In genomic region chr11:114851608-114852310, GRCm38 (mm10) we compare ENCODE assay signal across 8 mouse cellular contexts. TPM values are rescaled to one million over a fixed set of nuclear protein-coding genes. Genes with fewer than 3 reads are reported as not detected.
DNase-seq lines count a peak whose midpoint lies in the region; ATAC-seq and TF ChIP-seq lines count a peak whose summit lies in the region.

No protein-coding gene starts in this region.

- DNase-seq in thymus, postnatal 4 days = peak; percentile 28
- no peak for DNase-seq in thymus, adult 18-20 months
- DNase-seq in embryonic facial prominence, embryonic 14.5 days (ENCODE audit: low spot score) = peak; percentile 88
- DNase-seq in lung, embryonic 14.5 days = peak; percentile 81
- DNase-seq in spleen, adult 18-20 months = no peak

- H3K27ac ChIP-seq in embryonic facial prominence, embryonic 14.5 days (replicated peaks; ENCODE audit: low read depth, low read length) = peak overlapping the region; percentile 97
- H3K27ac ChIP-seq in heart, embryonic 11.5 days (ENCODE audit: low read depth, low read length) = peak overlapping the region; percentile 58
- peak overlapping the region; percentile 94 for H3K27ac ChIP-seq in kidney, embryonic 14.5 days (ENCODE audit: low read depth, low read length)
- H3K27ac ChIP-seq in lung, embryonic 14.5 days (ENCODE audit: low read depth) = peak overlapping the region; percentile 93
- H3K27ac ChIP-seq in neural tube, embryonic 15.5 days (replicated peaks) = peak overlapping the region; percentile 2; the same call in 1 of the 2 replicates

- peak overlapping the region; percentile 83 for H3K4me3 ChIP-seq in embryonic facial prominence, embryonic 14.5 days (ENCODE audit: low read depth, low read length)
- peak overlapping the region; percentile 76 for H3K4me3 ChIP-seq in heart, embryonic 11.5 days (ENCODE audit: low read depth, low read length)
- peak overlapping the region; percentile 79 for H3K4me3 ChIP-seq in kidney, embryonic 14.5 days (ENCODE audit: low read length)
- peak overlapping the region; percentile 72 for H3K4me3 ChIP-seq in lung, embryonic 14.5 days (ENCODE audit: low read depth, low read length)
- H3K4me3 ChIP-seq in neural tube, embryonic 15.5 days (replicated peaks) = peak overlapping the region; percentile 66

- peak overlapping the region; percentile 96 for H3K4me2 ChIP-seq in embryonic facial prominence, embryonic 14.5 days (ENCODE audit: low read depth, low read length)
- H3K4me2 ChIP-seq in heart, embryonic 11.5 days = peak overlapping the region; percentile 99
- peak overlapping the region; percentile 92 for H3K4me2 ChIP-seq in kidney, embryonic 14.5 days (replicated peaks; ENCODE audit: low read depth, low read length)
- H3K4me2 ChIP-seq in lung, embryonic 14.5 days = peak overlapping the region; percentile 99
- H3K4me2 ChIP-seq in neural tube, embryonic 15.5 days = peak overlapping the region; percentile 97

- H3K36me3 ChIP-seq in embryonic facial prominence, embryonic 14.5 days (ENCODE audit: control insufficient read depth, insufficient read depth, low read length) = no peaks in the 10 kb centered on the region
- H3K36me3 ChIP-seq in heart, embryonic 11.5 days (ENCODE audit: control insufficient read depth, insufficient read depth, low read length) = no peaks in the 10 kb centered on the region
- H3K36me3 ChIP-seq in kidney, embryonic 14.5 days (ENCODE audit: control insufficient read depth, insufficient read depth, low read length) = no peaks in the 10 kb centered on the region
- H3K36me3 ChIP-seq in lung, embryonic 14.5 days (ENCODE audit: insufficient read depth) = no peaks in the 10 kb centered on the region
- H3K36me3 ChIP-seq in neural tube, embryonic 15.5 days = no peaks in the 10 kb centered on the region

- H3K27me3 ChIP-seq in embryonic facial prominence, embryonic 14.5 days (replicated peaks; ENCODE audit: control insufficient read depth, insufficient read depth, low read length) = no peaks in the 10 kb centered on the region; the same call in 1 of the 2 replicates
- 0 out of 2 replicates have a peak, but pooled peaks cover 2% of the 10 kb centered on the region for H3K27me3 ChIP-seq in heart, embryonic 11.5 days (ENCODE audit: control insufficient read depth, insufficient read depth, low read length)
- H3K27me3 ChIP-seq in kidney, embryonic 14.5 days (ENCODE audit: control insufficient read depth, insufficient read depth, low read length) = no peaks in the 10 kb centered on the region
- H3K27me3 ChIP-seq in lung, embryonic 14.5 days (ENCODE audit: insufficient read depth, low read length) = no peaks in the 10 kb centered on the region
- H3K27me3 ChIP-seq in neural tube, embryonic 15.5 days (replicated peaks) = peaks cover 59% of the 10 kb centered on the region

- H3K9ac ChIP-seq in embryonic facial prominence, embryonic 14.5 days (ENCODE audit: low read depth, low read length) = peak overlapping the region; percentile 88
- peak overlapping the region; percentile 83 for H3K9ac ChIP-seq in heart, embryonic 11.5 days (ENCODE audit: low read depth, low read length)
- peak overlapping the region; percentile 95 for H3K9ac ChIP-seq in kidney, embryonic 14.5 days (ENCODE audit: low read depth, low read length)
- H3K9ac ChIP-seq in lung, embryonic 14.5 days = peak overlapping the region; percentile 81
- peak overlapping the region; percentile 45 for H3K9ac ChIP-seq in neural tube, embryonic 15.5 days (replicated peaks)

- TF ChIP-seq CTCF in lung, embryonic 14.5 days (IDR thresholded peaks at IDR 0.05; ENCODE audit: low read depth) = no peak

- peak; percentile 84 for ATAC-seq in embryonic facial prominence, embryonic 14.5 days (ENCODE audit: low read depth)
- ATAC-seq in heart, embryonic 11.5 days (replicated peaks; ENCODE audit: insufficient number of reproducible peaks, low FRiP score, low TSS enrichment) = peak; percentile 44; the same call in 1 of the 2 replicates
- ATAC-seq in kidney, embryonic 14.5 days (ENCODE audit: low FRiP score, low TSS enrichment) = peak; percentile 37
- peak; percentile 58 for ATAC-seq in lung, embryonic 14.5 days (ENCODE audit: insufficient read depth)
- ATAC-seq in neural tube, embryonic 15.5 days (ENCODE audit: low FRiP score) = peak; percentile 47

- no peaks in the 10 kb centered on the region for H3K9me3 ChIP-seq in embryonic facial prominence, embryonic 14.5 days (ENCODE audit: control insufficient read depth, low read length)
- no peaks in the 10 kb centered on the region for H3K9me3 ChIP-seq in heart, embryonic 11.5 days (replicated peaks; ENCODE audit: control insufficient read depth, low read length)
- H3K9me3 ChIP-seq in kidney, embryonic 14.5 days (ENCODE audit: control insufficient read depth, low read length) = no peaks in the 10 kb centered on the region
- no peaks in the 10 kb centered on the region for H3K9me3 ChIP-seq in lung, embryonic 14.5 days (ENCODE audit: low read depth, low read length)
- H3K9me3 ChIP-seq in neural tube, embryonic 15.5 days (replicated peaks) = no peaks in the 10 kb centered on the region

- under 1% methylated on average over 34 of the region's 65 CpGs for whole genome bisulfite sequencing in embryonic facial prominence, embryonic 14.5 days
- under 1% methylated on average over 65 of the region's 65 CpGs for whole genome bisulfite sequencing in heart, embryonic 11.5 days (ENCODE audit: insufficient replicate concordance)
- WGBS in kidney, embryonic 14.5 days = under 1% methylated on average over 63 of the region's 65 CpGs
- WGBS in lung, embryonic 14.5 days = under 1% methylated on average over 65 of the region's 65 CpGs
- under 1% methylated on average over 65 of the region's 65 CpGs for WGBS in neural tube, embryonic 15.5 days

- peaks cover 17% of the 10 kb centered on the region for H3K4me1 ChIP-seq in embryonic facial prominence, embryonic 14.5 days (ENCODE audit: control insufficient read depth, insufficient read depth, low read length)
- H3K4me1 ChIP-seq in heart, embryonic 11.5 days (ENCODE audit: control insufficient read depth, insufficient read depth, low read length) = peaks cover 14% of the 10 kb centered on the region
- peaks cover 42% of the 10 kb centered on the region for H3K4me1 ChIP-seq in kidney, embryonic 14.5 days (ENCODE audit: control insufficient read depth, insufficient read depth, low read length)
- H3K4me1 ChIP-seq in lung, embryonic 14.5 days (ENCODE audit: insufficient read depth) = no peaks in the 10 kb centered on the region; the same call in 1 of the 2 replicates
- H3K4me1 ChIP-seq in neural tube, embryonic 15.5 days = peaks cover 30% of the 10 kb centered on the region

RNA-seq across cellular contexts. Expression of gene Gprc5c, which starts 0.8 kb away (rescaled TPM):
- 39.6 and 40.3 TPM in 2 replicates for polyA plus RNA-seq in embryonic facial prominence, embryonic 14.5 days (2014; fragmentation: Nextera tagmentation; extraction: Ambion mirVana)
- 21.8 and 23.0 TPM in 2 replicates for polyA plus RNA-seq in heart, embryonic 11.5 days (2014; fragmentation: Nextera tagmentation; extraction: Ambion mirVana)
- polyA plus RNA-seq in kidney, embryonic 14.5 days (2014; fragmentation: Nextera tagmentation; extraction: Ambion mirVana) = 49.9 and 105 TPM in 2 replicates
- 34.7 and 39.2 TPM in 2 replicates for polyA plus RNA-seq in lung, embryonic 14.5 days (2014; fragmentation: Nextera tagmentation; extraction: Ambion mirVana)
- polyA plus RNA-seq in neural tube, embryonic 15.5 days (2015; fragmentation: Nextera tagmentation; extraction: Ambion mirVana) = 8.8 and 12.0 TPM in 2 replicates

RNA-seq across cellular contexts. Expression of gene Cd300a, which starts 38.1 kb away (rescaled TPM):
- 0.96 and 1.7 TPM in 2 replicates for polyA plus RNA-seq in embryonic facial prominence, embryonic 14.5 days (2014; fragmentation: Nextera tagmentation; extraction: Ambion mirVana)
- polyA plus RNA-seq in heart, embryonic 11.5 days (2014; fragmentation: Nextera tagmentation; extraction: Ambion mirVana) = 0.84 and 1.4 TPM in 2 replicates
- polyA plus RNA-seq in kidney, embryonic 14.5 days (2014; fragmentation: Nextera tagmentation; extraction: Ambion mirVana) = 0.91 and 1.2 TPM in 2 replicates
- 0.75 and 1.7 TPM in 2 replicates for polyA plus RNA-seq in lung, embryonic 14.5 days (2014; fragmentation: Nextera tagmentation; extraction: Ambion mirVana)
- polyA plus RNA-seq in neural tube, embryonic 15.5 days (2015; fragmentation: Nextera tagmentation; extraction: Ambion mirVana) = 0.59 and 1.3 TPM in 2 replicates

RNA-seq across cellular contexts. Expression of gene Gpr142, which starts 53.0 kb away (rescaled TPM):
- not detected in 2 replicates for polyA plus RNA-seq in embryonic facial prominence, embryonic 14.5 days (2014; fragmentation: Nextera tagmentation; extraction: Ambion mirVana)
- polyA plus RNA-seq in heart, embryonic 11.5 days (2014; fragmentation: Nextera tagmentation; extraction: Ambion mirVana) = 0.27 TPM in 1 of 2 replicates, not detected in the other
- 0.19 TPM in 1 of 2 replicates, not detected in the other for polyA plus RNA-seq in kidney, embryonic 14.5 days (2014; fragmentation: Nextera tagmentation; extraction: Ambion mirVana)
- 0.28 TPM in 1 of 2 replicates, not detected in the other for polyA plus RNA-seq in lung, embryonic 14.5 days (2014; fragmentation: Nextera tagmentation; extraction: Ambion mirVana)
- not detected in 2 replicates for polyA plus RNA-seq in neural tube, embryonic 15.5 days (2015; fragmentation: Nextera tagmentation; extraction: Ambion mirVana)

RNA-seq across cellular contexts. Expression of gene Btbd17, which starts 56.0 kb away (rescaled TPM):
- 3.2 and 4.5 TPM in 2 replicates for polyA plus RNA-seq in embryonic facial prominence, embryonic 14.5 days (2014; fragmentation: Nextera tagmentation; extraction: Ambion mirVana)
- polyA plus RNA-seq in heart, embryonic 11.5 days (2014; fragmentation: Nextera tagmentation; extraction: Ambion mirVana) = 0.09 TPM in 1 of 2 replicates, not detected in the other
- 0.77 and 1.6 TPM in 2 replicates for polyA plus RNA-seq in kidney, embryonic 14.5 days (2014; fragmentation: Nextera tagmentation; extraction: Ambion mirVana)
- polyA plus RNA-seq in lung, embryonic 14.5 days (2014; fragmentation: Nextera tagmentation; extraction: Ambion mirVana) = 0.65 and 1.3 TPM in 2 replicates
- 14.8 and 21.3 TPM in 2 replicates for polyA plus RNA-seq in neural tube, embryonic 15.5 days (2015; fragmentation: Nextera tagmentation; extraction: Ambion mirVana)

Comparison
In these comparisons a context has a peak if more than half of its experiments do, and no peak if none do; other contexts are left out.
1. DNase-seq: peak in thymus, postnatal 4 days (single experiment), embryonic facial prominence, embryonic 14.5 days (single experiment) and lung, embryonic 14.5 days (single experiment); none in thymus, adult 18-20 months (0 of 2) and spleen, adult 18-20 months (0 of 2).
2. H3K27ac ChIP-seq: peak in every context shown above with its lines; median percentile 97 in embryonic facial prominence, embryonic 14.5 days; 94 in kidney, embryonic 14.5 days; 93 in lung, embryonic 14.5 days; 58 in heart, embryonic 11.5 days; 2 in neural tube, embryonic 15.5 days.
3. H3K9ac ChIP-seq: peak in every context shown above with its lines; median percentile 95 in kidney, embryonic 14.5 days; 88 in embryonic facial prominence, embryonic 14.5 days; 83 in heart, embryonic 11.5 days; 81 in lung, embryonic 14.5 days; 45 in neural tube, embryonic 15.5 days.
4. Peak in every context shown above with its lines, with median percentiles within 50 percentile points of each other: ATAC-seq, H3K4me2 ChIP-seq and H3K4me3 ChIP-seq.